Mouse (Mus musculus) thymus, postnatal 10 days (tissue): Measurements from ENCODE around the gene Slco6c1.

Experiments
- DNase-seq, 2 experiments: peaks; one replicate each; pipeline ENCODE4 v3.0.0; 2021; ENCODE audit warnings: low spot score in 2 of 2

Gene Slco6c1

DNA sequence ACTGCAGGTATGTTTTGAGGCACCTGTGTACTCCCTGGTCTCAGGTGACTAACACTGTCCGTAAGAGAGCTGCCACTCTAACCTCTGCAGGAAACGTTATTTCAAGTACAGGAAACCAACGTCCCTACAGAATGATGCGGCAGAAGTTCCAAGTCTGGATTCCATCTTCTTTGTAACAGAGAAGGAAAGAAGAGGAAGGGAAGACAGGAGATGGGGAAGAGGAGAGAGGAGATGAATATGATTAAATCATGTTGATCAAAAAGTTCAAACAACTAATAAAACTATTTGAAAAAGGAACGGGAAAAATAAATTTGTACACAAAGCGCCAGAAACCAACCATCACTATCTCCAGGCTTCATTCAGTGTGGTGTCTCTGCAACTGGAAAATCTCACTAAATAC lies at the start of gene Slco6c1:
Gene Slco6c1, minus strand, starts transcription at position 101 of the 400 bp plus-strand sequence.
- DNase-seq: no peak

DNA sequence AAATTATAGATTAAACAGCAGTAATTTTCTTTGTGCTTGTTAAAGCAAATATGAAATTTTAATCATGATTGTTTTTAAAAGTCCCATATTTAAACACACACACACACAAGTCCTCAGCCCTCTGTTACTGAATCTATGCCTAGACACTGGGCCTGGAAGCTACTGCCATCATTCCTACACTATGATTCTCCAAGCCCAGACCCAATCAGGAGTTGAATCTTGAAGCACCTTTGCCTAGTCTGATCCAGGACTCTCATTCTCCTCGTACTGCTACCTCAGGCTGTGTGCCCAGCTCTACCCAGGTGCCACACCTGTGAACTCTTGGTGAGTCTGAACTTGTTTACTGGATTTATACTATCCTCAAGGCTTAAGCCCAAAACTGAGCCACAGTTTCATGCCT lies 89.1 kb downstream of the Slco6c1 start:
- no peak for DNase-seq

DNA sequence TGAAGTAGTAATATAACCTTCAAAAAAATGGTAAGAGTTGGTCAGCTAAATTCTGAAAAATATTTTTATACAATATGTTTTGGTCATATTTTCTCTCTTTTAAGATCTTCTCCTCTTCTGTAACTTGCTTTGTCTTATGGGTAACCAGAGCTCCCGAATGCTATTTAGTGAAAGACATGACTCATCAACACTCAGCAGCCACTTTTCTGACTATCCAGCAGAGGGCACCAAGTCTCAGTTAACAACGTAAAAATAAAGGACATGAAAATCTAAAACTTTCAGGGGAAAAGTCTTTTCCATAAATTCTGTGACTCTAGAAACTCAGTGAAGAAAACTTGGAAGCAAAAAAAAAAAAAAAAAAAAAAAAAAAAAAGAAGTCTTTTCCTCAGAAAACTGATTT lies 89.6 kb downstream of the Slco6c1 start:
- DNase-seq: peak in 1 of 2 experiments; percentile 11

DNA sequence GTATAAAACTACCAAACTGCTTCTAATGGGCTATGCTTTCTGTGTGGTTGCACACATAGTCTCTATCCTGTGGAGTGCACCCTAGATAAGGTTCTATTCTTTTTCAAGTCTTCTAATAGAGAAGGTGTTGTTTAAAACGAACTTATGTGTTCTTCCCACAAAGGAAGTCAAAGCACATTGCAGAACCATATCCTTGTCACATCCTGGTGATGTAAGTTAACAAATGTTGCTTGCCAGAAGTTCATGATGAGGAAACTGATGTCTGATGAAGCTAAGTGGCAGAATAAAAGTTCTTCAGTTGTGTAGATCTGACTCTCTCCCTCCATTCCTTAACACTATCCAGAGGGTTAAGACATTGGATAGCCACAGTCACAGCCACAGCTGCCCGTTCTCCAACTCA lies 90.1 kb downstream of the Slco6c1 start:
- DNase-seq: no peak

DNA sequence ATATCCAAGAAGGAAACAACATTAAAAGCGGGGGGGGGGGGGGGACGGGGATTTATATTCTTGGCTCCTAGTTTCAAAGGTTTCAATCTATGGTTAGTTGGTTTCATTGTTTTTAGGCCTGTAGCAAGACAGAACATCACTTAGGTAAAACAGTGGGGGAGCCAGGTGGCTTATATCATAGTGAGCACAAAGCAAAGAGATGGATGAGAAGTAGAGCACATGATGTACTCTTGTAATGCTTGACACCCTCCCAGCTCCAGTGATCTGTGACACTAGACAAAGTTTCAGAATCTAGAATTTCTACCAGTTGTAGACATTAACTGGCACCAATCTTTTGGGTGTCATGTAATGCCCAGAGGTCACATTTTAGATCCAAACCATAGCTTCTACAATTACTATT lies 106.7 kb downstream of the Slco6c1 start:
- DNase-seq: no peak

DNA sequence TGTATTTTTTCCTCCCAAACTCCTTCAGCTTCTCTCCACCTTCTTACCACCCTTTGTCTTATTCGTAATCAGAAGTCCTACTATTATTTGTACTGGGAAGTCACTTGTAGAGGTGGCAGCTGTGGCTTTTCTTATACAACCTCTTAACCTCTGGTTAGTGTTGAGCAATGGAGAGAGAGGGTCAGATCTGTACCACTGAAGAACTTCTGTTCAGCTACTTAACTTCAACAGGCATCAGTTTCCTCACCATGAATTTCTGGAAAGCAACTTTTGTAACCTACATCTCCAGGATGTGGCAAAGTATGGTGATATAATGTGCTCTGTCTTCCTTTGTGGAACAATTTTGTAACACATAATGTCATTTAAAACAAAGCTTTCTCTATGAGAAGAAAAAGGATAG lies 108.7 kb downstream of the Slco6c1 start:
- no peak for DNase-seq

DNA sequence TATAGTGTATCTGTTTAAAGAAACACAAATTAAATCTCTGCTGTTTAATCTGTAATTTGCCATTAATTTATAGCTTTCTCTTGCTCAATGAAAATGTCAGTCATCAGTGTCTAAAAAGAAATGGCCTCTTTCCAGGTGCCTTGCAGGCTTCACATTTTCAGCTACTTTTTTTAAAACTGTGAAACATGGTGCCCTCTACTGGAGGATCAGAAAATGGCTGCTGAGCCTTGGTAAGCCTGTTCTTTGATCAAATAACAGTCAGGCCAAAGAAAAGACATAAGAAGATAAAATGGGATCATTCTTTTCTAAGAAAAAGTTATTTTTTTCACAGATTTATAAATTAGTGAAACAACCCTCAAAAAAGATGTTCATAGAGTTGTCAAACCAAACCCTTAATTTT lies 109.1 kb downstream of the Slco6c1 start:
- peak in 1 of 2 experiments; percentile 15 for DNase-seq
